In genomic region chr1:62382807-62383514, GRCm38 (mm10) we compare ENCODE assay signal across 14 mouse cellular contexts.
DNase-seq lines count a peak whose midpoint lies in the region; ATAC-seq and TF ChIP-seq lines count a peak whose summit lies in the region.
"Had no signal": no experiment of that assay in that cellular context is flagged by ENCODE, and none has a peak within 500 bp of the region (broad histone marks: within the 10 kb centered on the region; RNA-seq: fewer than 3 reads in every experiment).

No protein-coding gene starts in this region.

- H3K9ac ChIP-seq in limb, embryonic 13.5 days = no peak overlapping the region
- no peak overlapping the region for H3K9ac ChIP-seq in midbrain, postnatal 0 days (replicated peaks; ENCODE audit: low read length, poor library complexity, severe bottlenecking)

- peak; percentile 6 to 19 for DNase-seq in cerebellum, postnatal 10 days
- no peak for DNase-seq in cerebellum, postnatal 25 days
- DNase-seq in testis, postnatal 14 days (ENCODE audit: low spot score) = peak; percentile 6
- DNase-seq in testis, postnatal 10 days (ENCODE audit: low spot score) = no peak
- DNase-seq in frontal cortex, postnatal 25 days (ENCODE audit: low spot score in 2 of 2) = no peak
- DNase-seq in natural killer cell, adult 2 months (ENCODE audit: low spot score in 2 of 2) = no peak
- DNase-seq in midbrain, postnatal 0 days (ENCODE audit: low spot score) = no peak
- DNase-seq: adrenal gland, adult 2 months; kidney, postnatal 4 days; left cerebral cortex, postnatal 4 days; right cerebral cortex, postnatal 4 days; thymus, postnatal 14 days had no signal

- H3K4me3 ChIP-seq in limb, embryonic 13.5 days = no peak overlapping the region
- no peak overlapping the region for H3K4me3 ChIP-seq in midbrain, postnatal 0 days (ENCODE audit: low read depth, low read length)

- TF ChIP-seq CTCF in midbrain, postnatal 0 days (IDR thresholded peaks at IDR 0.05) = no peak

- ATAC-seq in limb, embryonic 13.5 days (ENCODE audit: low FRiP score, low read depth) = peak; percentile 85
- ATAC-seq in midbrain, postnatal 0 days (ENCODE audit: low FRiP score) = no peak
- ATAC-seq: forebrain, embryonic 16.5 days had no signal

- H3K9me3 ChIP-seq in limb, embryonic 13.5 days = peaks cover 5% of the 10 kb centered on the region; the same call in 1 of the 2 replicates
- no peaks in the 10 kb centered on the region for H3K9me3 ChIP-seq in midbrain, postnatal 0 days (ENCODE audit: low read length)

- peaks cover 27% of the 10 kb centered on the region for H3K4me1 ChIP-seq in limb, embryonic 13.5 days
- no peaks in the 10 kb centered on the region for H3K4me1 ChIP-seq in midbrain, postnatal 0 days (ENCODE audit: insufficient read depth, low read length)

- 14% methylated on average over 14 of the region's 14 CpGs for WGBS in limb, embryonic 13.5 days
- WGBS in midbrain, postnatal 0 days = 55% methylated on average over 14 of the region's 14 CpGs

- no peaks in the 10 kb centered on the region for H3K27me3 ChIP-seq in limb, embryonic 13.5 days
- no peaks in the 10 kb centered on the region for H3K27me3 ChIP-seq in midbrain, postnatal 0 days (ENCODE audit: insufficient read depth, low read length)

- peak overlapping the region; percentile 35 for H3K4me2 ChIP-seq in limb, embryonic 13.5 days (replicated peaks)
- no peak overlapping the region for H3K4me2 ChIP-seq in midbrain, postnatal 0 days (ENCODE audit: low read depth, low read length, poor library complexity, severe bottlenecking)

- H3K36me3 ChIP-seq in limb, embryonic 13.5 days = no peaks in the 10 kb centered on the region
- H3K36me3 ChIP-seq in midbrain, postnatal 0 days (ENCODE audit: insufficient read depth, low read length) = no peaks in the 10 kb centered on the region

- 0 out of 2 replicates have a peak overlapping the region, but pooled peaks have one; percentile 39 for H3K27ac ChIP-seq in limb, embryonic 13.5 days
- no peak overlapping the region for H3K27ac ChIP-seq in midbrain, postnatal 0 days (ENCODE audit: low read depth, low read length)

Comparison
In these comparisons a context has a peak if more than half of its experiments do, and no peak if none do; other contexts are left out.
1. DNase-seq: peak in cerebellum, postnatal 10 days (2 of 2) and testis, postnatal 14 days (single experiment); none in cerebellum, postnatal 25 days (0 of 2), testis, postnatal 10 days (single experiment), frontal cortex, postnatal 25 days (0 of 2), natural killer cell, adult 2 months (0 of 2) and midbrain, postnatal 0 days (single experiment).